Comparison of ENCODE assay signal across 8 mouse cellular contexts in genomic region chr1:159523578-159523977, GRCm38 (mm10). TPM values are rescaled to one million over a fixed set of nuclear protein-coding genes. Genes with fewer than 3 reads are reported as not detected.
DNase-seq lines count a peak whose midpoint lies in the region; ATAC-seq and TF ChIP-seq lines count a peak whose summit lies in the region.

Gene Tnr, plus strand, starts transcription at chr1:159523769.

- WGBS in heart, adult 2 months, result 4% methylated on average over 8 of the region's 8 CpGs
- WGBS in embryonic facial prominence, embryonic 12.5 days, result 3% methylated on average over 8 of the region's 8 CpGs
- 2% methylated on average over 8 of the region's 8 CpGs for WGBS in hindbrain, embryonic 15.5 days
- WGBS in midbrain, embryonic 16.5 days, result under 1% methylated on average over 8 of the region's 8 CpGs

- no peak within 1 kb of the TSS for H3K27ac ChIP-seq in heart, adult 2 months
- no peak within 1 kb of the TSS for H3K27ac ChIP-seq in embryonic facial prominence, embryonic 12.5 days
- peak within 1 kb of the TSS; percentile 67 for H3K27ac ChIP-seq in hindbrain, embryonic 15.5 days (replicated peaks)
- peak within 1 kb of the TSS; percentile 74 for H3K27ac ChIP-seq in midbrain, embryonic 16.5 days (ENCODE audit: low read length)

- no peak for TF ChIP-seq POLR2A in heart, adult 2 months (IDR thresholded peaks at IDR 0.05; ENCODE audit: insufficient read depth, low read depth, low read length)

- no peak within 1 kb of the TSS for H3K9ac ChIP-seq in heart, adult 2 months (ENCODE audit: low read depth, low read length)
- no peak within 1 kb of the TSS for H3K9ac ChIP-seq in embryonic facial prominence, embryonic 12.5 days
- peak within 1 kb of the TSS; percentile 45 for H3K9ac ChIP-seq in hindbrain, embryonic 15.5 days
- H3K9ac ChIP-seq in midbrain, embryonic 16.5 days (ENCODE audit: low read depth, low read length), result peak within 1 kb of the TSS; percentile 71

- no peaks in the 10 kb centered on the region for H3K9me3 ChIP-seq in embryonic facial prominence, embryonic 12.5 days
- no peaks in the 10 kb centered on the region for H3K9me3 ChIP-seq in hindbrain, embryonic 15.5 days
- no peaks in the 10 kb centered on the region for H3K9me3 ChIP-seq in midbrain, embryonic 16.5 days (replicated peaks; ENCODE audit: control insufficient read depth, low read length, poor library complexity, severe bottlenecking)

- H3K4me3 ChIP-seq in heart, adult 2 months, result no peak within 1 kb of the TSS
- H3K4me3 ChIP-seq in embryonic facial prominence, embryonic 12.5 days, result no peak within 1 kb of the TSS
- peak within 1 kb of the TSS; percentile 48 for H3K4me3 ChIP-seq in hindbrain, embryonic 15.5 days
- peak within 1 kb of the TSS; percentile 49 for H3K4me3 ChIP-seq in midbrain, embryonic 16.5 days (ENCODE audit: low read depth, low read length)

- no peaks in the 10 kb centered on the region for H3K36me3 ChIP-seq in heart, adult 2 months (ENCODE audit: control insufficient read depth, insufficient read depth, low read length)
- H3K36me3 ChIP-seq in embryonic facial prominence, embryonic 12.5 days, result no peaks in the 10 kb centered on the region
- no peaks in the 10 kb centered on the region for H3K36me3 ChIP-seq in hindbrain, embryonic 15.5 days
- H3K36me3 ChIP-seq in midbrain, embryonic 16.5 days (ENCODE audit: control insufficient read depth, insufficient read depth, low read length), result no peaks in the 10 kb centered on the region

- TF ChIP-seq EP300 in heart, adult 2 months (IDR thresholded peaks at IDR 0.05; ENCODE audit: insufficient read depth, low read depth, low read length), result no peak

- TF ChIP-seq CTCF in heart, adult 2 months (IDR thresholded peaks at IDR 0.05), result peak; percentile 70

- no peak for ATAC-seq in embryonic facial prominence, embryonic 12.5 days (ENCODE audit: insufficient number of reproducible peaks, insufficient read depth, low FRiP score, low TSS enrichment)
- ATAC-seq in hindbrain, embryonic 15.5 days (ENCODE audit: low FRiP score, low read depth), result peak; percentile 82
- ATAC-seq in midbrain, embryonic 16.5 days, result peak; percentile 89

- intact Hi-C loops in heart, adult 2 months (cut with DNase I), result loop anchor here (5.0 to 10.0 kb wide), 2 partner anchors 131 to 561 kb away; no protein-coding TSS in a partner anchor
- intact Hi-C loops in left cerebral cortex, postnatal 10 days (cut with DNase I), result loop anchor here (5.0 to 10.0 kb wide), 5 partner anchors 126 to 661 kb away; no protein-coding TSS in a partner anchor

- DNase-seq in heart, adult 2 months, result peak in 1 of 2 experiments; percentile 3
- no peak for DNase-seq in heart, adult 11 months
- peak; percentile 18 to 21 for DNase-seq in adrenal gland, postnatal 36 days
- peak; percentile 64 to 85 for DNase-seq in left cerebral cortex, postnatal 10 days (ENCODE audit: extremely low spot score in 1 of 2, low spot score in 2 of 2)
- peak; percentile 5 for DNase-seq in thymus, postnatal 25 days

- no peaks in the 10 kb centered on the region for H3K4me1 ChIP-seq in heart, adult 2 months (ENCODE audit: control insufficient read depth, insufficient read depth, low read length)
- H3K4me1 ChIP-seq in embryonic facial prominence, embryonic 12.5 days, result no peaks in the 10 kb centered on the region
- H3K4me1 ChIP-seq in hindbrain, embryonic 15.5 days (replicated peaks), result peaks cover 18% of the 10 kb centered on the region
- H3K4me1 ChIP-seq in midbrain, embryonic 16.5 days (ENCODE audit: control insufficient read depth, insufficient read depth, low read length), result peaks cover 10% of the 10 kb centered on the region

- H3K4me2 ChIP-seq in embryonic facial prominence, embryonic 12.5 days (replicated peaks), result peak within 1 kb of the TSS; percentile 25
- peak within 1 kb of the TSS; percentile 59 for H3K4me2 ChIP-seq in hindbrain, embryonic 15.5 days
- peak within 1 kb of the TSS; percentile 63 for H3K4me2 ChIP-seq in midbrain, embryonic 16.5 days (ENCODE audit: low read length)

- no peaks in the 10 kb centered on the region for H3K27me3 ChIP-seq in heart, adult 2 months (ENCODE audit: control insufficient read depth, insufficient read depth, low read length)
- H3K27me3 ChIP-seq in embryonic facial prominence, embryonic 12.5 days, result peaks cover 11% of the 10 kb centered on the region
- H3K27me3 ChIP-seq in hindbrain, embryonic 15.5 days, result peaks cover 5% of the 10 kb centered on the region; the same call in 1 of the 2 replicates
- 0 out of 2 replicates have a peak, but pooled peaks cover 2% of the 10 kb centered on the region for H3K27me3 ChIP-seq in midbrain, embryonic 16.5 days (ENCODE audit: control insufficient read depth, insufficient read depth, low read depth, low read length)

- H3K79me2 ChIP-seq in heart, adult 2 months (replicated peaks; ENCODE audit: control insufficient read depth, insufficient read depth, low read length), result no peaks in the 10 kb centered on the region

RNA-seq across cellular contexts. Expression of gene Tnr, which starts in this region (rescaled TPM):
- under 1 TPM; 0.03 to 0.23 TPM for total RNA-seq in heart, adult 2 months (2021)
- 0.06 TPM in 2 replicates for polyA plus RNA-seq in heart, adult 2 months (2012; rRNA removed)
- total RNA-seq in adrenal gland, postnatal 36 days (2021), result 1 to 10 TPM; 1.8 to 2.1 TPM
- 0.05 and 0.27 TPM in 2 replicates for polyA plus RNA-seq in embryonic facial prominence, embryonic 12.5 days (2016; fragmentation: Nextera tagmentation; extraction: Ambion mirVana)
- polyA plus RNA-seq in hindbrain, embryonic 15.5 days (2015; fragmentation: Nextera tagmentation; extraction: Ambion mirVana), result 4.9 and 5.0 TPM in 2 replicates
- 100 to 1,000 TPM; 112 TPM for total RNA-seq in left cerebral cortex, postnatal 10 days (2021)
- 4.5 and 5.4 TPM in 2 replicates for polyA plus RNA-seq in midbrain, embryonic 16.5 days (2015; fragmentation: Nextera tagmentation; extraction: Ambion mirVana)

Comparison
In these comparisons a context has a peak if more than half of its experiments do, and no peak if none do; other contexts are left out.
1. RNA of gene Tnr (total RNA-seq): 112 TPM in left cerebral cortex, postnatal 10 days; 1.8 to 2.1 TPM in adrenal gland, postnatal 36 days and 0.03 to 0.23 TPM in heart, adult 2 months; every median in the first group is over 10 times any median in the second.
2. H3K27ac ChIP-seq: peak in hindbrain, embryonic 15.5 days (single experiment) and midbrain, embryonic 16.5 days (single experiment); none in heart, adult 2 months (single experiment) and embryonic facial prominence, embryonic 12.5 days (single experiment).
3. H3K4me3 ChIP-seq: peak in hindbrain, embryonic 15.5 days (single experiment) and midbrain, embryonic 16.5 days (single experiment); none in heart, adult 2 months (single experiment) and embryonic facial prominence, embryonic 12.5 days (single experiment).
4. H3K9ac ChIP-seq: peak in hindbrain, embryonic 15.5 days (single experiment) and midbrain, embryonic 16.5 days (single experiment); none in heart, adult 2 months (single experiment) and embryonic facial prominence, embryonic 12.5 days (single experiment).
5. Peak in every context shown above with its lines, with median percentiles within 50 percentile points of each other: H3K4me2 ChIP-seq.